Mouse (Mus musculus) mouse embryonic stem cell (cell line): ENCODE results near the gene Ccdc34.

Source experiments
- in situ Hi-C, 2 experiments: fragments of 300-500 bp; cut with MboI; formaldehyde crosslinking; loops; 1 replicate in 1 of 2; 3 replicates in 1 of 2; pipeline ENCODE4 v1.14.3; 2019 to 2020; ENCODE audit warnings: low sequenced_read_pairs in 2 of 2, low pct_unique_long_range_greater_than_20kb in 1 of 2, mixed read lengths in 1 of 2; ENCODE audit not compliant: unreplicated experiment in 1 of 2

The Ccdc34 gene

GRCm38 (mm10) chr2:110191965-110192701 lies 174.5 kb downstream of the Ccdc34 start:
- in situ Hi-C loops, result no loop called here

GRCm38 (mm10) chr2:110192702-110193312 lies 175.2 kb downstream of the Ccdc34 start:
- in situ Hi-C loops, result no loop called here

- in situ Hi-C loops, result no loop called here
These were observed 178.9 kb downstream of the Ccdc34 start for GRCm38 (mm10) chr2:110196551-110196950.

GRCm38 (mm10) chr2:110199648-110200047 lies 182.0 kb downstream of the Ccdc34 start:
- in situ Hi-C loops, result loop anchor here in 1 of 2 experiments (25.0 kb wide), 1 partner anchor 137 kb away; no protein-coding TSS in a partner anchor

GRCm38 (mm10) chr2:110201770-110202169 lies 184.2 kb downstream of the Ccdc34 start:
- in situ Hi-C loops, result loop anchor here in 1 of 2 experiments (25.0 kb wide), 1 partner anchor 139 kb away; no protein-coding TSS in a partner anchor

- in situ Hi-C loops, result loop anchor here in 1 of 2 experiments (25.0 kb wide), 1 partner anchor 141 kb away; no protein-coding TSS in a partner anchor
These were observed 185.3 kb downstream of the Ccdc34 start for GRCm38 (mm10) chr2:110202716-110203497.

- in situ Hi-C loops, result loop anchor here in 1 of 2 experiments (25.0 kb wide), 1 partner anchor 142 kb away; no protein-coding TSS in a partner anchor
These were observed 186.6 kb downstream of the Ccdc34 start for GRCm38 (mm10) chr2:110204169-110204568.

GRCm38 (mm10) chr2:110204705-110205318 lies 187.2 kb downstream of the Ccdc34 start:
- in situ Hi-C loops, result loop anchor here (5.0 to 25.0 kb wide), 2 partner anchors 143 to 298 kb away; no protein-coding TSS in a partner anchor

GRCm38 (mm10) chr2:110210508-110211496 lies 193.2 kb downstream of the Ccdc34 start:
- in situ Hi-C loops, result loop anchor here in 1 of 2 experiments (25.0 kb wide), 1 partner anchor 149 kb away; no protein-coding TSS in a partner anchor

- in situ Hi-C loops, result loop anchor here in 1 of 2 experiments (25.0 kb wide), 1 partner anchor 152 kb away; no protein-coding TSS in a partner anchor
These were observed 196.7 kb downstream of the Ccdc34 start for GRCm38 (mm10) chr2:110214278-110214677.

- in situ Hi-C loops, result loop anchor here in 1 of 2 experiments (25.0 kb wide), 1 partner anchor 153 kb away; no protein-coding TSS in a partner anchor
These were observed 197.5 kb downstream of the Ccdc34 start for GRCm38 (mm10) chr2:110214991-110215684.

- in situ Hi-C loops, result loop anchor here in 1 of 2 experiments (25.0 kb wide), 1 partner anchor 153 kb away; no protein-coding TSS in a partner anchor
These were observed 198.1 kb downstream of the Ccdc34 start for GRCm38 (mm10) chr2:110215685-110216058.

GRCm38 (mm10) chr2:110220492-110220891 lies 202.9 kb downstream of the Ccdc34 start:
- in situ Hi-C loops, result loop anchor here in 1 of 2 experiments (25.0 kb wide), 1 partner anchor 158 kb away; no protein-coding TSS in a partner anchor

GRCm38 (mm10) chr2:110222793-110223192 lies 205.2 kb downstream of the Ccdc34 start:
- in situ Hi-C loops, result loop anchor here in 1 of 2 experiments (25.0 kb wide), 1 partner anchor 160 kb away; no protein-coding TSS in a partner anchor
